Mouse (Mus musculus): ENCODE data around the gene Cacng2. TPM values are rescaled to one million over a fixed set of nuclear protein-coding genes. Genes with fewer than 3 reads are reported as not detected.
"Not testable (repeated sequence)": the region's sequence is repeated elsewhere in the genome, so short reads cannot be mapped to it uniquely, and the experiment has no call there.

Cacng2 gene
- polyA plus RNA-seq, 1 experiment from 2014 or later: 13.6 TPM

GRCm38 (mm10) chr15:78024211-78024610 is 95.6 kb downstream of the Cacng2 start:
- no peaks in the 10 kb centered on the region for H3K27me3 ChIP-seq (ENCODE audit: control insufficient read depth, insufficient read depth, low read depth, low read length)
- H3K27ac ChIP-seq (ENCODE audit: low read length): no peak overlapping the region
- H3K36me3 ChIP-seq (ENCODE audit: control insufficient read depth, insufficient read depth, low read length): no peaks in the 10 kb centered on the region
- no peaks in the 10 kb centered on the region for H3K9me3 ChIP-seq (replicated peaks; ENCODE audit: control insufficient read depth, low read length, poor library complexity, severe bottlenecking)
- H3K9ac ChIP-seq (ENCODE audit: low read depth, low read length): no peak overlapping the region
- no peak for ATAC-seq
- WGBS: 84% methylated on average over 4 of the region's 4 CpGs
- no peak overlapping the region for H3K4me3 ChIP-seq (ENCODE audit: low read depth, low read length)
- H3K4me2 ChIP-seq (ENCODE audit: low read length): no peak overlapping the region
- H3K4me1 ChIP-seq (ENCODE audit: control insufficient read depth, insufficient read depth, low read length): no peaks in the 10 kb centered on the region

- Histone ChIP-seq H3K4me3 (ENCODE audit: low read depth, low read length) (no peak overlapping the region), H3K27ac (ENCODE audit: low read length) (no peak overlapping the region), H3K36me3 (ENCODE audit: control insufficient read depth, insufficient read depth, low read length) (no peaks in the 10 kb centered on the region), H3K4me2 (ENCODE audit: low read length) (no peak overlapping the region), H3K27me3 (ENCODE audit: control insufficient read depth, insufficient read depth, low read depth, low read length) (no peaks in the 10 kb centered on the region), H3K4me1 (ENCODE audit: control insufficient read depth, insufficient read depth, low read length) (no peaks in the 10 kb centered on the region), H3K9ac (ENCODE audit: low read depth, low read length) (no peak overlapping the region), H3K9me3 (replicated peaks; ENCODE audit: control insufficient read depth, low read length, poor library complexity, severe bottlenecking) (no peaks in the 10 kb centered on the region)
- 90% methylated on average over 1 of the region's 1 CpGs for WGBS
- ATAC-seq: no peak
Measured at GRCm38 (mm10) chr15:78014046-78014445, 105.8 kb downstream of the Cacng2 start.

DNA sequence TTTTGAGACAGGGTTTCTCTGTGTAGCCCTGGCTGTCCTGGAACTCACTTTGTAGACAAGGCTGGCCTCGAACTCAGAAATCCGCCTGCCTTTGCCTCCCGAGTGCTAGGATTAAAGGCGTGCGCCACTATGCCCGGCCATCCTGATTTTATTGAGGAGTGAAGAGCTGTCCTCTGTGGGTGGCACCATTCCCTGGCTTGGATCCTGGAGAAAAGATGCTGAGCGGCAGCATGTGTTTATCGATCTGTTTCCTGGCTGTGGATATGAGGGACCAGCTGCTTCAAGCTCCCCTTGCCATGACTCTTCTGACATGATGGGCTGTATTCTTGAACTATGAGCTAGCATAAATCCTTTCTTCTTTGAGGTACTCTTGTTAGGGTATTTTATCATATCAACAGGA is 111.6 kb downstream of the Cacng2 start:
- not testable (repeated sequence) for H3K9ac ChIP-seq (ENCODE audit: low read depth, low read length); H3K36me3 ChIP-seq (ENCODE audit: control insufficient read depth, insufficient read depth, low read length); H3K4me3 ChIP-seq (ENCODE audit: low read depth, low read length); ATAC-seq; H3K4me1 ChIP-seq (ENCODE audit: control insufficient read depth, insufficient read depth, low read length); H3K4me2 ChIP-seq (ENCODE audit: low read length); H3K27ac ChIP-seq (ENCODE audit: low read length); H3K9me3 ChIP-seq (replicated peaks; ENCODE audit: control insufficient read depth, low read length, poor library complexity, severe bottlenecking); H3K27me3 ChIP-seq (ENCODE audit: control insufficient read depth, insufficient read depth, low read depth, low read length)
- WGBS: 90% methylated on average over 8 of the region's 8 CpGs

GRCm38 (mm10) chr15:78003929-78004328 is 115.9 kb downstream of the Cacng2 start:
- Histone ChIP-seq H3K27me3 (ENCODE audit: control insufficient read depth, insufficient read depth, low read depth, low read length) (no peaks in the 10 kb centered on the region), H3K9ac (ENCODE audit: low read depth, low read length) (no peak overlapping the region), H3K4me1 (ENCODE audit: control insufficient read depth, insufficient read depth, low read length) (no peaks in the 10 kb centered on the region), H3K36me3 (ENCODE audit: control insufficient read depth, insufficient read depth, low read length) (no peaks in the 10 kb centered on the region), H3K4me2 (ENCODE audit: low read length) (no peak overlapping the region), H3K4me3 (ENCODE audit: low read depth, low read length) (no peak overlapping the region), H3K9me3 (replicated peaks; ENCODE audit: control insufficient read depth, low read length, poor library complexity, severe bottlenecking) (no peaks in the 10 kb centered on the region), H3K27ac (ENCODE audit: low read length) (no peak overlapping the region)
- ATAC-seq: no peak
- whole genome bisulfite sequencing: 63% methylated on average over 9 of the region's 9 CpGs

DNA sequence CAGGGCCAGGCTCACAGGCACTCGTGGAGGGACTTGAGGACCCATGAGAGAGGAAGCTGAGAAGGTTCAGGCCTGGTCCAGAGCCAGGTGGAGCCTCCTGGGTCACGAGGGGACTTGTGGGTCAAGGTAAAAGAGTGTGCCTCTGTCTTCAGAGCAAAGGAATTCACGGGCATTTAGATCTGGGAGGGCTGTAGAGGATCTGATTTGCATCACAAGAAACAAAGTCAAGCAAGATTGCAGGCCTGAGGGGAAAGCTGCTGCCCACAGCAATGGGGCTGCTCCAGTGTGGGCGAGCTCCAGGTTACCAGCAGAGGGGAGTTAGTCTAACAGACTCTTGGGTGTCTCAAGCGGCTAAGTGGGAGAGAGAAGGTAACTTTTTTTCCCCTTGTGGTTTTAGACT is 118.4 kb downstream of the Cacng2 start:
- 16% methylated on average over 5 of the region's 5 CpGs for WGBS
- H3K9ac ChIP-seq (ENCODE audit: low read depth, low read length): no peak overlapping the region
- no peak for ATAC-seq
- no peaks in the 10 kb centered on the region for H3K36me3 ChIP-seq (ENCODE audit: control insufficient read depth, insufficient read depth, low read length)
- H3K27ac ChIP-seq (ENCODE audit: low read length): no peak overlapping the region
- no peak overlapping the region for H3K4me3 ChIP-seq (ENCODE audit: low read depth, low read length)
- no peaks in the 10 kb centered on the region; the same call in 1 of the 2 replicates for H3K4me1 ChIP-seq (ENCODE audit: control insufficient read depth, insufficient read depth, low read length)
- H3K27me3 ChIP-seq (ENCODE audit: control insufficient read depth, insufficient read depth, low read depth, low read length): no peaks in the 10 kb centered on the region
- H3K9me3 ChIP-seq (replicated peaks; ENCODE audit: control insufficient read depth, low read length, poor library complexity, severe bottlenecking): no peaks in the 10 kb centered on the region
- H3K4me2 ChIP-seq (ENCODE audit: low read length): no peak overlapping the region

DNA sequence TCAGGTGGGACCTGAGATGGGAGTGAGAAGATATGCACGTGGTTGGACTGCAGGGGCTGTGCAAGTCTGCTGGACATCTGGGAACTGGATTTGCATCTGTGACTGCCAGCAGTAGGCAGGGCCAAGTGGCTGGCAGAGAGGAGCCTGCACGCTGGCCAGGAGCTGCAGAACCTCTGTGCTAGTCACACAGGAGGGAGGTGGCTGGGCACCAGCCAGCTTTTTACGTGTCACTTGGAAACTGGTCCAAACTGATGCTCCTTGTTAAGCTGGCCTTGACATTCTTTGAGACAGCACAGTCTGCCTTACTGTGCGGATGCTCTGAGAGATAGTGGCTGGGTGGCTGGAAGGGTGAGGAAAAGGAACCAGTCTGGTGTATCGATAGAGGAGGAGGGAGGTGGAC is 131.3 kb downstream of the Cacng2 start:
- no peak for ATAC-seq
- no peak overlapping the region for H3K9ac ChIP-seq (ENCODE audit: low read depth, low read length)
- no peak overlapping the region for H3K4me3 ChIP-seq (ENCODE audit: low read depth, low read length)
- H3K4me1 ChIP-seq (ENCODE audit: control insufficient read depth, insufficient read depth, low read length): no peaks in the 10 kb centered on the region
- H3K27ac ChIP-seq (ENCODE audit: low read length): no peak overlapping the region
- no peaks in the 10 kb centered on the region for H3K27me3 ChIP-seq (ENCODE audit: control insufficient read depth, insufficient read depth, low read depth, low read length)
- H3K36me3 ChIP-seq (ENCODE audit: control insufficient read depth, insufficient read depth, low read length): no peaks in the 10 kb centered on the region
- WGBS: 69% methylated on average over 5 of the region's 5 CpGs
- H3K4me2 ChIP-seq (ENCODE audit: low read length): no peak overlapping the region
- H3K9me3 ChIP-seq (replicated peaks; ENCODE audit: control insufficient read depth, low read length, poor library complexity, severe bottlenecking): no peaks in the 10 kb centered on the region

GRCm38 (mm10) chr15:77983391-77983790 is 136.4 kb downstream of the Cacng2 start:
- Histone ChIP-seq H3K9ac (ENCODE audit: low read depth, low read length) (no peak overlapping the region), H3K9me3 (replicated peaks; ENCODE audit: control insufficient read depth, low read length, poor library complexity, severe bottlenecking) (no peaks in the 10 kb centered on the region), H3K27me3 (ENCODE audit: control insufficient read depth, insufficient read depth, low read depth, low read length) (peaks cover 3% of the 10 kb centered on the region; the same call in 1 of the 2 replicates), H3K4me3 (ENCODE audit: low read depth, low read length) (no peak overlapping the region), H3K36me3 (ENCODE audit: control insufficient read depth, insufficient read depth, low read length) (no peaks in the 10 kb centered on the region), H3K4me1 (ENCODE audit: control insufficient read depth, insufficient read depth, low read length) (peaks cover 3% of the 10 kb centered on the region; the same call in 1 of the 2 replicates), H3K4me2 (ENCODE audit: low read length) (no peak overlapping the region), H3K27ac (ENCODE audit: low read length) (no peak overlapping the region)
- ATAC-seq: no peak
- 45% methylated on average over 3 of the region's 3 CpGs for WGBS

- Histone ChIP-seq H3K36me3 (ENCODE audit: control insufficient read depth, insufficient read depth, low read length) (no peaks in the 10 kb centered on the region), H3K27ac (ENCODE audit: low read length) (no peak overlapping the region), H3K4me1 (ENCODE audit: control insufficient read depth, insufficient read depth, low read length) (peaks cover 3% of the 10 kb centered on the region; the same call in 1 of the 2 replicates), H3K9ac (ENCODE audit: low read depth, low read length) (peak overlapping the region; percentile 27), H3K4me2 (ENCODE audit: low read length) (0 out of 2 replicates have a peak overlapping the region, but pooled peaks have one; percentile 7), H3K27me3 (ENCODE audit: control insufficient read depth, insufficient read depth, low read depth, low read length) (peaks cover 3% of the 10 kb centered on the region; the same call in 1 of the 2 replicates), H3K4me3 (ENCODE audit: low read depth, low read length) (no peak overlapping the region), H3K9me3 (replicated peaks; ENCODE audit: control insufficient read depth, low read length, poor library complexity, severe bottlenecking) (no peaks in the 10 kb centered on the region)
- WGBS: 25% methylated on average over 18 of the region's 18 CpGs
- peak; percentile 51; the same call in 1 of the 2 replicates for ATAC-seq
Measured at GRCm38 (mm10) chr15:77982195-77982939, 137.5 kb downstream of the Cacng2 start.

DNA sequence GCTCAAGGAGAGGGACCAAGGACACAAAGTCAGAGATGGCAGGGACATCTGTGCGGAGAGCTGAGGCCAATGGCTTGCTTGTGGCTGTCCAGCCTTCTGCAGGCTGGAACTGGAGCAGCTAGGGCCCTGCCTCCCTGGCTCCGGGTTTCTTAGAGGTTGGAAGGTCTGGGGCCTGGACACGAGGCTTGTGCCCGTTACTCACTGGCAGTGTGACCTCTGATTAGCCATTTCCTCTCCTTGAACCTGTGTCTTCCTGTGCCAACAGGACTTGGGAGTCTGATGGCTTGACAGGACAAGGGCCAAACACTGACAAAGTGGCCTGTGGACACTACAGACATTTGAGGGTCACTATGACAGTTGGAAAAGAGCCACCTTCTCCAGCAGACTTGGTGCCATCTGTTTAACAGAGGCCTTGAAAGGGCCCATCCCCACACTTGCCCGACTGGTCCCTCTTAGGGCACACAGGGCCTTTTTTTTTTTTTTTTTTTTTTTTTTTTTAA is 138.6 kb downstream of the Cacng2 start:
- 86% methylated on average over 5 of the region's 5 CpGs for WGBS
- H3K4me3 ChIP-seq (ENCODE audit: low read depth, low read length): no peak overlapping the region
- H3K27me3 ChIP-seq (ENCODE audit: control insufficient read depth, insufficient read depth, low read depth, low read length): peaks cover 3% of the 10 kb centered on the region; the same call in 1 of the 2 replicates
- no peaks in the 10 kb centered on the region for H3K36me3 ChIP-seq (ENCODE audit: control insufficient read depth, insufficient read depth, low read length)
- H3K4me1 ChIP-seq (ENCODE audit: control insufficient read depth, insufficient read depth, low read length): peaks cover 3% of the 10 kb centered on the region; the same call in 1 of the 2 replicates
- H3K9me3 ChIP-seq (replicated peaks; ENCODE audit: control insufficient read depth, low read length, poor library complexity, severe bottlenecking): no peaks in the 10 kb centered on the region
- no peak for ATAC-seq
- H3K27ac ChIP-seq (ENCODE audit: low read length): no peak overlapping the region
- no peak overlapping the region for H3K4me2 ChIP-seq (ENCODE audit: low read length)
- H3K9ac ChIP-seq (ENCODE audit: low read depth, low read length): no peak overlapping the region
